Mouse (Mus musculus) layer of hippocampus, postnatal 14 days (tissue): ENCODE results near the gene Bend7. TPM values are rescaled to one million over a fixed set of nuclear protein-coding genes. Genes with fewer than 3 reads are reported as not detected.

Source experiments
- DNase-seq, 2 experiments: peaks; one replicate each; pipeline ENCODE4 v3.0.0; 2021 to 2022; ENCODE audit warnings: low spot score in 2 of 2, mixed read lengths in 1 of 2
- total RNA-seq, 2 experiments: library from RNA; stranded (reverse); gene quantifications; 2 replicates each; pipeline ENCODE4 v1.2.3; 2021

Bend7 gene
- total RNA-seq, 2 experiments from 2014 or later: 2.4 to 2.7 TPM

DNA sequence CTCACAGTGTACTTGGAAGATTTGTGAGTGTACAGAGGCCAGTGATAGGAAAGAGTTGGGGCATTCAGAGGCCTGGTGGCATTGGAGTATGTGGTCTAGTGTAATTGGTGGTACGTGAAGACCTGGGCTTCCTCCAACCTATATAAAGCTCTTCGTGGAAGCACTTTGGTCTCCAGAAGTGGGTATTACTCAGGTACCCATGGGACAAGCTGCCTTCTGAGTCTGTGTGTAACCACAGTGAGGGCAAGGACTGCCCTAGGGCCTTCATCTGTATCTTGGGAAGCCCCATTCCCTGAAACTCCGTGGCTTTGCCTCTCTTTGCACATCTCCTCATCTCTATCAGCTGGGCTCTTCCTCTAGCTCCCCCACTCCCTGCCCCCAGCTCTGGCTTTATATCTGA is 64.0 kb downstream of the Bend7 start:
- no peak for DNase-seq

DNA sequence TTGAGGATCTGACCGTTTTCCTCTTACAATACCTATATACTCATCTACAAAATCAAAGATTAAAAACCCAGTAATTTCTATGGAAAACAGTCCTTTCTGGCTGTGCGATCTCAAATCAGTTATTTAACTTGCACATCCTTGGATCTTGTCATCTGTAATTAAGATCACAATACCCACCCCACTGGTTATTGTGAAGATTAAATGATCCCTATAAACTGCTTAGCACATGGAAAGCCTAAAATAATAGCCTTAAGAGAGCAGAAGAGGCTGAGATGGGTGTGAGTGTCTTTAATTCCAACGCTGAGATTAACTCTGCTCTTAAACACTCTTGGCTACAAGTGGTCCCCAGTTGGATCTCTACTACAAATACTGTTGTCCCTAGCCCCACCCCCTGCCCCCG is 64.8 kb downstream of the Bend7 start:
- DNase-seq: no peak

DNA sequence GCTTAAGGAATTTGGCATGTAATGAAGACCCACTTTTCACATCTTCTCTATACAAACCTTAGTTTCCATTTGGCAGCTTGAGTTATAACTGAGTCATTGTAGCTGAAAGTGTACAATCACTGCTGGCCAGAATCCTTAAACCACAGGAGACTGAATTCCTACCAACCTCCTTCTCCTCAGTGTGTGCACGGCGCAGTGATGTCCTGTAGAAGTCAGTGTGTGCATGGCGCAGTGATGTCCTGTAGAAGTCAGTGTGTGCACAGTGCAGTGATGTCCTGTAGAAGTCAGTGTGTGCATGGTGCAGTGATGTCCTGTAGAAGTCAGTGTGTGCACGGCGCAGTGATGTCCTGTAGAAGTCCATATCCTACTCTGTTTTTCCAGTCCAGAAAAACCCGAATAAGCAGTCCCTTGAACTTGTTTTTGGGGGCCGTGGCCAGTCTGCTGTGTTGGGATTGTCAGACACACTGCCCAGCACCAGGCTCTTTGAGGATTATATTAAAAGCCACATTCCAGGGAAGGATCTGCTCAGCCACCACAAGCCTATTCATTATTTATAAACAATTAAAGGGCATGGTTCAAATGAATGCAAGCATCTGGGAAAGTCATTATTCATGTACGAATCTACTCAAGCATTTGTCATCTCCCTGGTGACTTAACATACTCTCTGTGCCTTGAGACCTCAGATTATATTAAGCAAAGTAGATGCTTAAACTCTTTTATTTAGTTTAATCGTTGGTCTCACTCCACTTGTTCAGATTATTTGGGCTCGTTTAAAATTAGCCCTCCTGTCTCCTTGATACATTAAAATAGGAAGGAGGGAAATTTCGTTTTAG is 65.4 kb downstream of the Bend7 start:
- no peak for DNase-seq

DNA sequence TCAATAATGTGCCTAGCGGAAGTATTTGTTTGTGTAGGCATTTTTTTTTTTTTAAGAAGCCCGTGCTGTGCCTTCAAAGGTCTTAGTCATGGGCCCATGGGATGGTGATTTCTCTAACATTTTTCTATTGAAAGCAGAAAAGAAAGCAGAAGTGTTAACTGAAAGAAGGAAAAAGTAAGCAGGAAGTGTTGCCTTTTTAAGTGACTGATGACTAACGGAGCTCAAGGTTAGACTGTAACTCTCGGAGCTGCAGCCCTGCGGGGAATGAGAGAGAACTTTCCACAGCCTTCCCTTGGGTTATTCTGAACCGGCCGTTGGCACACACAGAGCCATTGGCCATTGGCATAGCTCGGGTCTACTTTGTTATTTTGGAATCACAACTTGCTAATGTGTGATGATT is 66.4 kb downstream of the Bend7 start:
- no peak for DNase-seq

DNA sequence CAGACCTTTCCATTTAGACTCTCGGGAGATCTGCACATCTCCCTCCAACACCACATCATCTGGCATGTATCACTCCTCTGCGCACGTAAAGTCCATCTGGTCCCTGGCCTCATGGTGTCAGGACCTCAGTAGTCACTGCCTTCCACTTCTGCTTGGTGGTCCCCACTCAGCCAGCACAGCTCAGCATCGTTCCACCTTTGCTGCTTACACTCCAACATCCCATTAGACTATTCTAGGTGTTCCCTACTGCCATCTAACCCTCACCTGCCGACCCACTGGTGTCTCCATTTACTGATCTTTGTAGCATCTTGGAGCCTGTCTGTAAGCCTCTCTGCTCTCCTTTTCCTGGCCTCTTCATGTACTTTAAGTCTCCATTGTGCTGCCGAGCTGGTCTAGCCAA is 67.4 kb downstream of the Bend7 start:
- DNase-seq: no peak

DNA sequence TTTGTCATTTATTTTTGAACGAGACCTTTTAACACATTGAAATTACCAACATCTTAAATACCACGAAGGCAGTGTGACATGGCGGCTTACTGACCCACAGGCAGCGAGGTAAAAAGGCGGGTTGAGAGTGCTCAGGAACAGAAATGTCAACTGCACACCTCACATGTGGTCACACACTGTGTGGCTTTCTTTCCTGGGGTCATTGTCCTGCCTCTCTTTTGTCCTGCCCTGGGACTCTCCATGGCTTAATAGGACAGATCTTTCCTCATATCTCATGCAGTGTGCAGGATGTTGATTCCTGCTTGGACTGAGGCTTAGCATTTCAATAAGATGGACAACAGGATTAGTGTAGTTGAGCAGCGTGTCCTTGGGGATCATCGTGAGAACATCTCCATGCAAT is 69.6 kb downstream of the Bend7 start:
- no peak for DNase-seq

DNA sequence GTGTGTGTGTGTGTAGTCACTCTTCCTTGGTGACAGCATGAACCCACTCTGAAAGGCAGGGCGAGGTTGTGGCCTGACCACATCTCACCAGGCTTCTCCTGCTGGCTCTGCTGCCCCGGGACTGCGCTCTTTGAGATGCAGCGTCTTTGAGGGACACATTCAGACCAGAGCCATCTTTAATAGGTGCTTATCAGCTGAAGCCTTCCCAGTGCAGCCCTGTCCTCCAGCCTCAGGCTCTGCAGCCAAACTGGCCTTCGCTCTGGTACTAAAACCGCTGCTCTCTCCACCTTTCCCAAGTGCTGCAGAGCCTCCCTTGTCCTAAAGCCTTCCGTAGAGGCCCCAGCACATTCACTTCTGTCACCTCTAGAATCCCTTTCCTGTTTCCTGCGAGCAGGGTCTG is 74.0 kb downstream of the Bend7 start:
- DNase-seq: no peak

DNA sequence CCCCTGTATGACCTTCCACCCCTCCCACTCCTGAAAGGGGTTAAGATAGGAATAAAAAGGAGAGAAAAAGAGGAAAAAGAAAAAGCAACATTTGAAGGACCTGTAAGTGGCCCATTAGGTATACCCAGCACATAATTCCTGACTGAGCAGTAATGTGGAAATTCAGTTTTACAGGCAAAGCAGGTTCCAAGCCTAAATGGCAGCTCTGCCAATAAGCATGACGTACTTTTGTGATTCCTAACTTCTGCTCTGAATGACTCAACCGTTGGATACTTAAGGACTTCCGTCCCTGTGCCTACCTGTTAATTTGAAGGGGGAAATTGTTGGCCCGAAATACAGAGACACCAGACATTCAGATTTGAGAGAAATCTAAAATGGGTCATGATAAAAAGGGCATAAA is 74.9 kb downstream of the Bend7 start:
- DNase-seq: no peak

DNA sequence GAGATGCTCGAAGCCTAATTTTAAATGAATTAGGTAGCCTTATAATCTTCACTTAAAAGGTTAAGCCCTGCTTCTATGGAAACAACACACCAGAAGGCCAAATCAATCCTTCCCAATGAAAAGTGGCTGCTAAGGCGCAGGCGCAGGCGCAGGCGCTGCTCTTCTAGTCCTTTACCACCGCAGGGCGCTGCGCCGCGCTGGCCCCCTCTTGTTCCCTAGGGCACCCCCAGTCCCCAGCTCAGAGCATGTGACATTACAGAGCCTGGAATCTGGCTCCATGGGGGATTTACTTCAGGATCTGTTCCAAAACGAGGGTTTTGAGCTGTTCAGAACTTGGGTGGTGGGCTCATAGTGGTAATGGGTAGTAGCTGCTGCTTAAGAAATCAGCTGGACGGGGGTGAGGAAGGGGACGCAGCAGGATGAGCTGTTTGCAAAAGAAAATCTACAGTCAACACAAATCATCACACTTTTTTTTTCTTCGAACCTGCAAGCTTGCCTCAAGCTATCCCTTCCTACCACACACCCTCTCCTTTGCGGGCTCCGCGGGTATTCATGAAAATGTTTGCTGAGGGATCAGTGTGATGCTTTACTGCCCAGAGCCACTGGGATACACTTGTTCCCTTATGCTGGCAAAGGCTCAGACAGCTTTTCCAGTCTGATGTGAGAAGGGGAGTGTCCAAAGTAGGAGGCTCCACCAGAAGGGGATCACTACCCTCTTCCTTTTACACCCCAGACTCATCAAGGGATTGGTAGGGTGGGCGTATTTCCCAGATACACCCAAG is 85.0 kb downstream of the Bend7 start:
- DNase-seq: no peak

DNA sequence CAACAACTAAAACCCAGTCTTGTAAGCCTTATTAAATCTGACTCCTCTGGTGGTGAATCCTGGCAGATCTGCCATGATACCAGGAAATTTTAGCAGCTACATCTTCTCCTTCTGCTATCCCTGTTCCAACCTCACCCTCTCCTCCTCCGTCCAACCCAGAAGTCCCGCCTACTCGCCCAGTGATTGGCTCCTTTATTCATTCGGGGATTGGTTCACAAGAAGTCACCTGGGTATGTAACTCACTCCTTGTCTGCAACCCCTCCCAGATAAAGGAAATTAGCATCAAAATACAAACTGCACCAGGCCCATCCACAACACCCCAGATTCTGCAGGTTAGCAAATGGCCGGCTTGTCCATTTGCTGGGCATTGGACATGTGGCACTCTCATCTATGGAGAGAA is 98.7 kb downstream of the Bend7 start:
- no peak for DNase-seq

DNA sequence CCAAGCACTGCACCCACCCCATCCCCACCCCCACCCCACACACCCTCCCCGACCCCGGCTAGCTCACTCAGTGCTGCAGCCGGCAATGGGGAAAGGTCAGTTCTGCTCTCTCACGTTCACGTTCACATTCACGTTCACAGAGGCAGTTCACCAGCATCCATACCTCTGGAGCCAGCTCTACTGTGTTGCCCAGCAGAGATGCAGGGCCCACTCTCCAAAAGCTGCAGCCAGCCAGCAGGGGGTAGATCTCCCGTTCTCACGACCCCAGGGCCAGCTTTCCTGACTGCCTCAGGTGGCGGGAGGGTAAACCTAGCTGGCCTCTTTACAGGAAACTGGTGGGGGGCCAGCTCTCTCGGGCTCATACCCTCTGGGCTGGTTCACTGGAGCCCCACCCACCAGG is 100.0 kb downstream of the Bend7 start:
- no peak for DNase-seq

DNA sequence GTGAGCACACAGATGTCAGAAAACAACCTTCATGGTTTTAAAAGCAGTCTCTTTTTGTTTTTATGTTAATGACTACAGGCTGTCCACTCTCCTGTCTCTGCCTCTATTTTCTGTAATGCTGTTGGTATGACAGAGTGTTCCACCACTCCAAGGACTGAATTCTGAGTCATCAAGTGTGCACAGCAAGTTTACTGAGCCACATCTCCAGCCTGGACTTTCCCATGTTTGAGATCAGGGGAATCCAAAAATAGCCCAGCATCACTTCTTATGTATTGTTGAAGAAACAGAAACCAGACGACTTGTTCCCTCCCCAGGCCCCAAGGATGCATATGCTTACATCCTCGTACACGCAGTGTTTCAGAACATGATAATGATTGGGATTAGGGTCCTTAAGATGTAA is 102.6 kb downstream of the Bend7 start:
- no peak for DNase-seq

DNA sequence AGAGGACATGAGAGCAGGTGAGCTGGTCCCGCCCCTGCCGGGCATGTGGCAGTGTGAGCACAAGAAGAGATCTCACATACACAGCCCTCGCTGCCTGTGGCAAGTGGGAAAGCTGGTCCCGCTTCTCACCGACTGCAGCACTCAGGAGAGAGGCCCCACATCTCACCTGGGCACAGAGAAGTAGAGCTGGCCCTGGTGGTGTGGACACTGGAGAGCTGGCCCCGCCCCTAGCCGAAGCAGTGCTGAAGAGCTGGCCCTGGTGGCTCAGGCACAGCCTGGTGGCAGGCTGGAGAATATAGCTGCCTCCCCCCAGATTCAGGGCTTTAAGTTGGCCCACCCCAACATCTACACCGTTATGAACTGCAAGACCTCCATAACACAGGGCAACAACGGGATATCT is 106.4 kb downstream of the Bend7 start:
- no peak for DNase-seq

DNA sequence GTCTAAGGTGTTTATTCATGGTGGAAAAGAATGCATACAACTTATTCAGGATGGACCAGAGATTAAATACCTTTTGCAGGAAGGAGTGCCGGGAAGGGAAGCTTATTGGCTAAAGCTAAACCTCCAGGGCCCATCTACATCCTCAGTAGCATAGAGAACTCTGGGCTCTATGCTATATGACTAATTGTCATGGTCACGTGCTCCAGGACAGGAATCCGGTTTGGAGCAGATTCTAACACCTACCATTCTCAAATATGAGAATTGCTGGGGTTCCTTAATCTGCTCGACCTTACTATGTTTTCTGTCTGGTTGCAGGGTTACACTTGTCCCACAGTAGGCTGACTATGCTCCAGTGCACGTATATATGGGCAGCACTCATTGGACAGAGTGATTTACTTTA is 110.4 kb downstream of the Bend7 start:
- no peak for DNase-seq

DNA sequence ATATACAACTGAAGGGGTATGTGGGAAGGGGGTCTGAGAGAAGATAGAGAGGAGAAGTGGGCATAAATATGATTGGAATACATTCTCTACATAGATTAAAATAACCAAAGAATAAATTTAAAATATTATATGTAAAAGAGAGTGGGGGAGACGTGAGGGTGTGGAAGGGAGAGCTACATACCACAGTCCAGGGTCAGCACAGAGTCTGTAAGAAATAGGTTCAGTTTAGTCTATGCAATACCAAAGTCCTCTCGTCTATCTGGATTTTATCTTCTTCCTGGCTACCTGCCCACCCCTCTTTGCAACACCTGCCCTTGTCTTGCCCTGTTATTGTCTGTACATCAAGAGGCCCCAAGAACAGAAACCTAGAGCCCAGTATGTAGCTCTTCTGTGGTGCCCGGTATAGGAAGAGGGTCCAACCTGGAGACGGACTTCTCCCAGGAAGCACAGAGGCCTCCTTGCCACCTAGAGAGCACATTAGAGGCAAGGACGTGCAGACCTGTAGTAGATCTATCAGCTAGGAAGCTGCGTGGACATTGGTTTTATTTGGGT is 110.9 kb downstream of the Bend7 start:
- DNase-seq: no peak

DNA sequence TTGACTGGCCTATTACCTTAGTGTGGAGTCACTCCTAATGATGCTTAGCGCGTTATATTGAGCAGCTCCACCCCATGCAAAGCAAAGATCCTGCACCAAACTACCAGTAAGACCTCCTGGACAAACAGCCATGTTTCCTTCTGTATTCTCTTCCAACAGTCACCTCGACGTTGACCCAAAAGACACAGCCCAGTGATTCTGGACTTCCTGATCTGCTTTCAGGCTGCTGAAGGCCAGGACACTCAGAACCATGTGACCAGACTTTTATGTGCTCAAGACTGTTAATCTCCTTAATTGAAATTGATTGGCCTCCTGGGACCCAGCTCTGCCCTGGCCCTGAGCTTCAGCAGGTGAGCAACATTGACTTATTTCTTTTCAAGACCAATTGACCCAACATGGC is 111.4 kb downstream of the Bend7 start:
- no peak for DNase-seq

DNA sequence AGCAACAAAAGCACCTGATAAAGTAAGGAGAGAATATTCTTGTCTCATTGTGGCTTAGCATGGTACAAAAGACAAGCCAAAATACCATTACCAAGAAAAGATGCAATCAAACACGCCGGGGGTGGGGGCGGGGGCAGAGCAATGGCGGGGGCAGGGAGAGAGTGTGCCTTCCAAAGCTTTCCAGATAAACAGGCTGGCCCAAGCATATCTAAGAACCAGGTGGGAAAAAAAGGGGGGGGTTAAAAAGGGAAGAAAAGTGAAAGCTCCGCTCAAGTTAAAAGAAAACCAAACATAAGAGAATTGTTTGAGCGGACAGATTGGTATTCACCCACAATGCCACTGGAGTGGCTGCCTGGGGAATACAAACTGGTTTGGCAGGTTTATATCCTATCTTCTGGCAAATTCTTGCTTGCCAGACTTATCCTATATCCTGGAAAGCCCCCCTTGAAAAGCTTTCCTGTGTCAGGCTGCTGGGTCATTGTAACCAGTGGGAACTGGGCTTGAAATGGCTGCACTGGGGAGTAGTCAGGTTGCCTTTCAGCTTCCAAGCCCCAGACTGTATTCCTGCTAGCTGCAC is 111.9 kb downstream of the Bend7 start:
- no peak for DNase-seq

DNA sequence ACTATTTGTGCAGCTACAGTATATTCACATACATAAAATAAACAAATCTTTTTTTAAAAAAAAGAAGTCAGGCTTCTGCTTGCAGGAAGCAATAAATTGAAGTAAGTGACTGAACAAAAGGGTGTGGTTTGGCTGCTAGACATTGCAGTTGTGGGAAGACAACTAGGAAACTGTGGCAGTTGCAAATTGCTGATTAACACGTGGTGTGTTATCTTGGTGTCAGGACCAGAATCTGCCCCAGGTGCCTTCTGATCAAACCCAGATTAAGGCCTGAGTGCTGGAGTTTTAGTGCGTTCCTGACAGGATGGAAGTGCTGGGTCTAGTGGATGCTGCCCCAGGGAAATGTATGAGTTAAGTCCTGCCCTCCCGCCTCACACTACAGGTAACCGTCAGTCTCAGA is 113.9 kb downstream of the Bend7 start:
- no peak for DNase-seq

DNA sequence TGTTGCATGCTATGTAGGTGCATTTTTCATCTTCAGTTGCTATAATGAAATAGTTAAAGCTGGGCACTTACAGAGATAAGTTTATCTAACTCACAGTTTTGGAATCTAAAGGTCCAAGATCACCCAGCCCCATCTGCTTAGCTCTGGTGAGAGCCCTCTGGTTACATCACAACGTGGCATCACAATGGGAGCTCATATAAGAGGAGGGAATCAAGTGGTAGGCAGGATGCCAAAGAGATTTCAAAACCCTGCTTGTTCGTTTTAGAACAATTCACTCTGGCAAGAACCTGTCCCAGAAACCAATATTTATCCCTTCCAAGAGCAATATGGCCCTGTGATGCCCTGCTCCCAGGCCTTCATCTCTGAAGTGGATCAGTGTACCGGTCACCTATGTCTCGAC is 114.5 kb downstream of the Bend7 start:
- DNase-seq: no peak

DNA sequence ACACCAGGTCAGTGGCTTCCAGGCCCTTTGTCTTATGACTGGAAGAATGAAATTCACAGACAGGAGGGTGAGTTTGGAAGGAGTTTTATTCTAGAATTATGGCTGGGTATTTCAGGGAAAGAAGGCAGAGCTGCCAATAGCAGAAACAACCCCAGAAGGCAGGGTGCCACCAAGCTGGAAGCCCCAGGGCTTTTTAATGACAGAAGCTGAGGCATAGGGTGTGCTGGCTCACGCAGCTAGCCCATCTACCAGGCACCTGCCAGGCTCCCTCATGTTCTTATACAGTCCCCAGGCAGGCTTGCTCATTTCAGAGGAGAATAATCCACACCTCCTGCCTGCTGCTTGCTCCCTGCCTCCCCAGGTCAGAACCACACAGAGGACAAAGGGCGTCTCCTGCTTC is 131.8 kb downstream of the Bend7 start:
- peak in 1 of 2 experiments; percentile 36 for DNase-seq
